Mouse (Mus musculus) intestine, postnatal 0 days (tissue): Measurements from ENCODE around the gene Atpif1. TPM values are rescaled to one million over a fixed set of nuclear protein-coding genes. Genes with fewer than 3 reads are reported as not detected.

Source experiments
- polyA plus RNA-seq: library from polyadenylated mRNA; unstranded; fragments of >200 nt; fragmentation: Nextera tagmentation; extraction: Ambion mirVana; gene quantifications from 2 replicates; pipeline ENCODE4 v1.2.1, GENCODE M21; 2015

The Atpif1 gene
- polyA plus RNA-seq, 1 experiment from 2014 or later: 1,835 TPM

Other genes starting within 250 kb of the Atpif1 start
- gene Rab42, start 230.3 kb downstream of the Atpif1 start, polyA plus RNA-seq: 48.2 and 48.3 TPM in 2 replicates
- gene Trnau1ap, start 204.1 kb downstream of the Atpif1 start, polyA plus RNA-seq: 80.1 and 84.1 TPM in 2 replicates
- gene Rcc1, start 180.1 kb downstream of the Atpif1 start, polyA plus RNA-seq: 47.4 and 48.7 TPM in 2 replicates
- 16.7 and 17.5 TPM in 2 replicates for gene Phactr4, start 111.2 kb downstream of the Atpif1 start, polyA plus RNA-seq
- gene Med18, start 69.7 kb downstream of the Atpif1 start, polyA plus RNA-seq: 8.8 and 9.5 TPM in 2 replicates
- gene Sesn2, start 23.2 kb downstream of the Atpif1 start, polyA plus RNA-seq: 17.2 and 18.0 TPM in 2 replicates
- gene Dnajc8, start 1.9 kb upstream of the Atpif1 start, polyA plus RNA-seq: 119 and 120 TPM in 2 replicates
- gene Ptafr, start 30.4 kb upstream of the Atpif1 start, polyA plus RNA-seq: 4.7 and 5.2 TPM in 2 replicates
- 10.1 and 10.8 TPM in 2 replicates for gene Eya3, start 105.3 kb upstream of the Atpif1 start, polyA plus RNA-seq
- 1.8 and 3.3 TPM in 2 replicates for gene Xkr8, start 198.9 kb upstream of the Atpif1 start, polyA plus RNA-seq
- gene Smpdl3b, start 223.6 kb upstream of the Atpif1 start, polyA plus RNA-seq: 2.9 TPM in 2 replicates
- gene Rpa2, start 234.7 kb upstream of the Atpif1 start, polyA plus RNA-seq: 26.6 and 27.9 TPM in 2 replicates